Mouse (Mus musculus): ENCODE data around the gene A3galt2. TPM values are rescaled to one million over a fixed set of nuclear protein-coding genes. Genes with fewer than 3 reads are reported as not detected.
A peak's percentile ranks its signal among the peaks of the same experiment; 100 is the strongest.

The A3galt2 gene
- total RNA-seq, 2 experiments from 2014 or later: 0.45 to 0.47 TPM

DNA sequence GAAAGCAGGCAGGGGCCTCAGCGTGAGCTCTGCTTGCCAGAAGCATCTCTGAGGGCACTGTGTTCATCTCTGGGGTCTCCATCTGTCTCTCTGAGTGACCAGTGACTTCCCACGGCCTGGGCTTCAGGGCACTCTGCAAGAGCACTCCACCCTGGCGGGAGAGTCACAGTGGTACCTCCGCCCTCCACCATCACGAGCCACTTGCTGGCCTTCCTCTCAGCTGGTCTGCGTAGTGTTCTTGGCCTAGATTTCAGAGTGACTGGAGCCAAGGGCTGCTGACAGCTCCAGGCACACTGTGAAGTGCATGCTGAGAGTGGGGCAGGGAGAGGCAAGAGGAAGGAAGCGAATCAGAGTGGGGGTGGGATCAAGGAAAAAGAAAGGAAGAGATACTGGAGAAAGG, 31.1 kb upstream of the A3galt2 start:
- no peak for DNase-seq (ENCODE audit: extremely low spot score in 1 of 2, low spot score in 2 of 2)
- intact Hi-C loops (cut with DNase I): no loop called here

DNA sequence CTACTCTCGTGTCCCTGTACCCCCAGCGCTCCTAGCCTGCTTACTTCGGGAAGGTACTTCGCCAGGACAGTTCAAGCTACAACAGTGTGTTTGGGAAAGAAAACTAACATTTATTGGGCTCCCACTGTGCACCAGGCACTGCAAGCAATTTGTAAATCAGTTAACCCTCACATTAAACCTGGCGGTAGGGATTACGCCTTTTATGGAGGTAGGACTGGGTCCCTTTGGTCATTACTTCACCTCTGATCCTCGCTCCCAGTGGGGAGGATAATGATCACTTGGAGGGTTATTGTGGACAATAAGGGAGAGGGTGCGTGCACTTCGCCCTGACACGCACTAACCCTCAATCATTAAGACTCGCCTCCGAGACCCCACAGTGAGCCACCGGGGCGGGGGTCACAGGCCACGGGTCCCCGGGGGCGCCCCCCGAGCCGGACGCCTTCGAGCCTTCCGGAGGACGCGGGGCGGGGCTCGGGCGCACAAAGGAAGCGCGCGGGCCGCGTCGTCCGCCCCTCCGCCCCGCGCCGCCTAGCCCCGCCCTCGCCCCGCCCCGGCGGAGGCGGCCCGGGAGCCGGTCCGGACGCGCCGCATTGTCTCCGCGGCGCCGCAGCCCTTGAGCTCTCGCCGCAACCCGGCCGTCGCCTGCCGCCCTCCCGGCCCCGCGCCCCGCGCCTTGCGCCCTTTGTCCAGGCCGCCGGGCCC, 28.0 kb upstream of the A3galt2 start:
- intact Hi-C loops (cut with DNase I): no loop called here
- DNase-seq (ENCODE audit: extremely low spot score in 1 of 2, low spot score in 2 of 2): peak; percentile 68 to 92

DNA sequence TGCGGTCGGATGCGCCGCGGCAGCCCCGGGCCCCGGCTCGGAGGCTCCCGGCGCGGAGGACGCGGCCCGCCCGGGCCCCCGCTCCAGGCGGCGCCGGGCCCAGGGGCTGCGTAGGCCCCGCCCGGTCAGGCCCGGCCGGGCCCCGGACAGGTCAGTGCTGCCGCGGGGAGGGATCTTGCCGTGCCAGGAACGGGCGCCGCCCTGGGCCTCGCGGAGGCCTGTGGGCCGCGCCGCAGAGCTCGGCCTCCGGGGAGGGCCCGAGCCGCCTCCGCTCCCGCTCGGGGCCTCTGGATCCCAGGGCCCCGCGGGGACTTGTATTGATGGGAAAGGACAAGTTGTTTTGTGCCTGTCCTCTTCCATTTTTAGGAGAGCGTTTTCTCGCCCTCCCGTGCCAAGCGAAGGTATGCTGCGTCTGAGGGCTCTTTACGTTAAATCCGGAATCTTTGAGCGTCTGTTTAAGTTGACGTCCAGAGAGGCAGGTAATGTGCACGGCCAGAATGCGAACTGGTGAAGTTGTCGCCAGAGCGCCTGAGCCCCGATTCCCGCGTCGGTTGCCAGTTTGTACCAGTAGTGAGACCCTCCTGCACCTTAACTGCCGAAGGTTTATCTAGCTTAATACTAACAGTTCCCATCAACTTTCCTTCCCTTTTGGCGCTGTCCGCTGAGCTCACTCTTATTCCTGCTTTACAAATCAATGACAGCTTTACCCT, 27.3 kb upstream of the A3galt2 start:
- intact Hi-C loops (cut with DNase I): no loop called here
- peak in 1 of 2 experiments; percentile 70 for DNase-seq (ENCODE audit: extremely low spot score in 1 of 2, low spot score in 2 of 2)

DNA sequence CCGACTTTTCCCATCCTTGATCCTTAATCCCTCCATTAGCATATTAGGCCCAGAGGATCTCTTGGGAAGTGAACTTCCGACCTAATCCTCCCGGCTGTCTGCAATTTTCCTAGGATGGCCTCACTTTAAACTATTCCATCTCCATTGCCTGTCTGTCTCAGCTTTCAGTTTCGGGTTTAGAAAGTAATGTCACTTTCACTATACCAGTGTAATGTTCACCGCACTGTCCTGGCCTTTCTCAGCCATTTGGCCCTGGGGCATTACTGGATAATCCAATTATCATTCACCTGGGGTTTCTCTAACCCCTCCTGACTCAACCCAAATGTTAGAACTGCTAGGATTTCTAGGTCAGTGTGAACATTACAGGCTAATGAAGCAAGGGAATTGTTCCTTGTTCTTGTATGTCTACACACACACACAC, 26.7 kb upstream of the A3galt2 start:
- no peak for DNase-seq (ENCODE audit: extremely low spot score in 1 of 2, low spot score in 2 of 2)
- intact Hi-C loops (cut with DNase I): no loop called here

DNA sequence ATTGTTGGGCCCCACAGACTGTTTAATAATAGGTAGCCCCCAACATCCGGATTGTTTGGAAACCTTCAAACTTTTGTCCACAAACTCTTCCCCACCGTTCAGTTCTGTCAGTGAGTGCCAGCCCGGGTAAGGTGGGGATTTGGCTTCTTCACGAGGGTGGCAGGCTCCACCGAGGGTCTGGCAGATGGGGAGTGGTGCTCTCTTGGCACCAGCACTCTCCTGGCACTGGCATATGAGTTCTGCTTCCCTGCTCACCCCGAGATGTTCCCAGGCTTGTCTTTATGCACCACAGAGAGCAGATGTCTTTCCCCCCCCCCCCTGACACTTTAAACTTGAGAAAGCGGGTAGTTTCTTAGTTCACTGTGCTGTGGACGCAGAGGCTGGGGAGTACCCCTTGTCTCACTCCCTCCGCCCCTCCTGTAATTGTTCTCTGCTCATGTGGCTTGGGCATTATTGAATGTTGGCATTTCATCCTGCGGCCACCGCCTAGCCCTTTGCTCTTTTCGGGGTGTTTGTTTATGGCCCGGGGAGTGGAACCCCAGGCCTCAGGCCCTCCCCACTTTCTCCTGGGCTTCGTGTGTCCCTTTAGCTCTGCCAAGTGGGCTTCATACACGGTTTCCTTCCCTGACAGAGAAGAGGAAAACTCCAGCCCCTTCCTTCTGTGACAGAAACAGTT, 26.0 kb upstream of the A3galt2 start:
- intact Hi-C loops (cut with DNase I): no loop called here
- no peak for DNase-seq (ENCODE audit: extremely low spot score in 1 of 2, low spot score in 2 of 2)

DNA sequence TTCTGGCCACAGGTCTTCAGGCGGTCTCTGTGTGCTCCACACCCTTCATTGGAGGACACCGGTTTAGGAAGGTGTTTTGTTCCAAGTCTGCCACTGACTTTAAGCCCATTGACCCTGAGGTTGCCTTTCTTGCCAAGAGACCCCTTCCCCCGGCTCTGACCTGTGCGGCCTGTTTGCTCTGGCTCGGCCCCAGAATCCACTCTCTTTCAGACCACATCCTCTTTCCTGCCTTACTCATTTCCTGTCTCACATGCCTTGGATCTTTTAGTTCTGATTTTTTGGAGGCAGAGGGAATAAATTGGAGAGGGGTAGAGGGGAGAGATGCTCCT, 25.5 kb upstream of the A3galt2 start:
- intact Hi-C loops (cut with DNase I): no loop called here
- DNase-seq (ENCODE audit: extremely low spot score in 1 of 2, low spot score in 2 of 2): no peak

DNA sequence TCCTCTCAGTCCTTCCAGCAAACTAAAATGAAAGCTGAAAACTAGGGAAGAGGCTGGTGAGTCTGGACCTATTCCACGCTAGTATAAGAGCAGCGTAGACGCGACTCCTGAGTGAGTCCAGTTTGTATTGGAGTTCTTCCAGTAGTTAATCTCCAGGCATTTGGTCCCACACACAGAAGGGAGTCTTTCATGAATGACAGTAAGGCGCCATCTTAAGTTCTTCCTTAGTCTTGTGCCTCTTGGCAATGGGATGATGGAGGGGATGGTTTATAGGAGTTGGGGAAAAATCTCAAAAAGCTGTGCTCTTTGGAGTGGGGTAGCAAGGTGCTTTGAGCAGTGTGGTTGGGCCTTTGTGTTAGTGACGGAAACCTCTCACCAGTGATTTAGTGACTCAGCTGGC, 24.9 kb upstream of the A3galt2 start:
- intact Hi-C loops (cut with DNase I): no loop called here
- no peak for DNase-seq (ENCODE audit: extremely low spot score in 1 of 2, low spot score in 2 of 2)

DNA sequence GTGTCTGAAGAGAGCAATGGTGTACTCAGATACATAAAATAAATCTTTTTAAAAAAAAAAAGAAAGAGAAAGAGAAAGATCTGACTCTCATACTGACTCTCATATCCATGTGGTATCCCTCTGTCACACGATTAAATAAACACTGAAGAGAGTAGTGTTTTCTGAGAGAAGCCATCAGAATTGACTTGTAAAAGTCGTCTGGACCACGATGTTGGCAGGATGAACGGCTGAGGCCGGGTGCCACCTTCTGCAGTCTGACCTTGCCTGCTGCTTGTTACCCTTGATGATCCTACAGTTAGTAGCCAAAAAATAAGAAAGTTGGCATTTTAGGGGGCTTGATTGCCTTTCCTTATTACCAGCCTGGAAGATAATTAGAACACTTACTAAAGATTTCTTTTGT, 22.4 kb upstream of the A3galt2 start:
- intact Hi-C loops (cut with DNase I): no loop called here
- DNase-seq (ENCODE audit: extremely low spot score in 1 of 2, low spot score in 2 of 2): no peak

DNA sequence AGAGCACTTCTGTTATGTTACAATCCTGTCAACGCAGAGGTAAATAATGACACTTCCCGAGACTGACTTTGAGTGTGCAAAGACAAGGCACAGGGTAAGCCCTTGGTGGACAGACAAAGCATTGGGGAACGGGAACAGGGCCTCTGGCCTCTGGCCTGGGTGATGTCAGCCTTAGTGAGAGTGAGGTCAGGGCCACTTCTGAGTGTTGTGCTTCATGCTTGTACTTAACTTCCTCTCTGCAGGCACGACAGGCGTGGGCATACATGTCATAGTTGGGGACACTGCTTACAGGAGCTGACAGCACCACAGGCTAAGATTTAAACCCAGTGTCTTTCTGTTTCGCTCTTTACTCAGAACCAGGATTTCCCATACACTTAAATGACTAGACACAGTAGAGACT, 21.7 kb upstream of the A3galt2 start:
- no peak for DNase-seq (ENCODE audit: extremely low spot score in 1 of 2, low spot score in 2 of 2)
- intact Hi-C loops (cut with DNase I): no loop called here

DNA sequence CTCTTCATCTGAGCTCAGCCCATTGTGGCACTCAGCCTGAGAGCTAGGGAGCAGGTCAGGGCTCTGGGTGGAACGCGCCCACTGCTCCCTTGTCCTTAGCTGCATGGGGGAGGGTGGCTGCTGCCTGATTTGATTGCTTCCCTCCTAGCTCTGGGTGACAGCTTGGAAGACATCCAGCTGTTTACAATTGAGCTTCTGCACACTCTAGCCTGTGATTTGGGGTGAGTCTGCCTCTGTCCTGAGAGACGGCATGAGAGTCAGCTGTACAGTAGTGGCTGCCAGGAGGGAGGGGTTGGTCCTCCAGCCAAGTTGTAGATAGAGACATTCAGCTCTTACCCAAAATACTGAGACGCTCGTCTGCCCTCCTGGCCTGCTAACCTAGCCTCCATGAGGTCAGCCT, 20.9 kb upstream of the A3galt2 start:
- intact Hi-C loops (cut with DNase I): no loop called here
- DNase-seq (ENCODE audit: extremely low spot score in 1 of 2, low spot score in 2 of 2): peak in 1 of 2 experiments; percentile 63

DNA sequence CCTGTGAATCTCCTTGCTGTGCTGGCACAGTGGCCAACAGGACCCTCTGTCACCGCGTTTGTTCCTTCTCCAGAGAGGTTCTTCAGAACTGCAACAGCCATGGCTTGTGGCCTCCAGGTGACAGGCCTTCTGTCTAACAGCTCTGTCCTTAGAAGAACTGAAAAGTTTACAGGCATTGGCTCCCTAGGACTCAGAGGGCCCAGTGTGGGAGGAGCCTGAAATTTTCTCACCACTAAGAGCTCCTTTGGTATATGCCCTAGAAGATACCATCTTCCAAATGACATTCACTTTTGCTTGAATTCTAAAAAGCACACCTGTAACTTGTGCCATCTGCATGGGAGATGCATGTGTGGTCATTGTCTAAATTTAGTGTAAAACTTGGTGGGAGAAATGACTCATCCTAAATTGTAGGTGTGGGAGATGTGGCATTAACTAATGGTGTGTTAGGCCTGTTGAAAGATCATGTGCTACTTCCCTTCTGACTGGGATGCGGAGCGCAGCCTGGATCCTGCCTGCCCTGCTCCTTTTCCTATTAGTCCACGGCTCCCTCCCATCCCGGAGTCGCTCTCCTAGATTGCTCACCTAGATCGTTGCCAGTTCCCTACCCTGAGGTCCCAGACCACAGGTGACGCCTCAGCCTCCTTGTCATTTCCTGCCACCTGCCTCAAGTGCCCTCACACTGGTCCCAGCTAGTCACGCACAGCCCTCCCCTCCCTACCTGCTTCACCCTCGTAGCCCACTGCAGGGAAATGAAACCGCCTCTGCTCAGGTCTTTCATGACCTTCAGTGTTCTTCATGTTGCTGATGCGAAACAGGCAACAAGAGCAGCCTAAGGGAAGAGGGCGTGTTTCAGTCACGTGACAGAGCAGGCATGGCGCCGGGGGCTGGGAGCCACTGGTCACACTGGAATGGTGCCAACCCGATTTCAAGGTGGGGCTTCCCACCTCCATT, 20.2 kb upstream of the A3galt2 start:
- intact Hi-C loops (cut with DNase I): no loop called here
- DNase-seq (ENCODE audit: extremely low spot score in 1 of 2, low spot score in 2 of 2): no peak

DNA sequence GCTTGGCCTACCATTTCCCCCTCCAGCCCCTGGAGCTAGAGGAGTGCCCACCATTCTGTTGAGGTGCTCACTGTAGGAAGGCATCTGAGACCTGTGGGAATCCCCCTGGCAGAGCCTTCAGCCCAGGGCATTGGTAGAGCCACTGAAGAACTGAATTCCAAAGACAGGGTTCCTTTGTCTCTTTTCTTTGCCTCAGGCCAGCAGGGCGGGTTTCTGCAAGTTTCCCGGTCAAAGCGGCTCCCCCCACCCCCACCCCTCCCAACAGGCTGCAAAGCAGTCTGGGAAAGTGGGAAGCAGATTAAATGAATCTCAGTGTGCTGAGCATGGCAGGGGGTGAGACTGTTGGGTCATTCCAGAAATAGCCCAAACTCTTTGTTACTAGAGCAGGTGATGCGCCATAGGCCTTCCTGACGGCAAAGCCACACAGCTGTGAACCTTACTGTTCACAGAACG, 18.0 kb upstream of the A3galt2 start:
- intact Hi-C loops (cut with DNase I): no loop called here
- peak in 1 of 2 experiments; percentile 70 for DNase-seq (ENCODE audit: extremely low spot score in 1 of 2, low spot score in 2 of 2)

DNA sequence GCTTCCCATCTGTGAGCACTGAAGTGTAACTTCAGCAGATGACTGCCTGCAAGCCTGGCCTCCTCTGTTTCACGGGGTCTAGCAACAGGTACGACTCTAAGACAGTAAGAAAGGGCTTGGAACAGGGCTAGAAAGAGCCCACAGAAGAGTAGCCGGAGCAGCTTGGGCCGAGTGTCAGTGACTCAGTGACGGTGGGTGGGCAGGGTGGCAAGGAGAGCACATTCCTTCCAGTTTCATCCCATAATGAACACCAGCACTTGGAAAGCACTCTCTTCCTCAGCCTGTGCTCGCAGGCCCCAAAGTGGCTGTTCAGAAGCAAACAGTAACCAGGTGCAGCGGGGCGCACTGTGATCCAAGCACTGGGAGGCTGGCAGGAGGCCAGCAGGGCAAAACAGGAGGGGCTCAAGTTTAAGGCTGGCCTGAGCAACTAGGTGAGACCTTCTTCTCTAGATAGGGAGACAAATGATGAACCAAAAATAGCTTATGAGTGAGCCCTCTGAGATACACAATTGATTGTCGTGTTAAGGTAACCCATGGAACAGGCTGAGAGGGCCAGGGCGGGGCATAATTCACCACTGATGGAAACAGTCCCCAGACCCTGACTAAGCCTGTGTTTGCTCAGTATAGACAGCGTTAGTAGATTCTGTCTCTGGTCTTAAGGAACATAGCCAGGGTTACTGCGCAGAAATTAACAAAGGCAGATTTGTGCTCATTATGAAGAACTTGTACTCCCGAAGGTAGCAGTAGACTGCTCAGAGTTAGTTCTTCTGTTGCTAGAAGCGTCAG, 17.1 kb upstream of the A3galt2 start:
- DNase-seq (ENCODE audit: extremely low spot score in 1 of 2, low spot score in 2 of 2): no peak
- intact Hi-C loops (cut with DNase I): no loop called here

DNA sequence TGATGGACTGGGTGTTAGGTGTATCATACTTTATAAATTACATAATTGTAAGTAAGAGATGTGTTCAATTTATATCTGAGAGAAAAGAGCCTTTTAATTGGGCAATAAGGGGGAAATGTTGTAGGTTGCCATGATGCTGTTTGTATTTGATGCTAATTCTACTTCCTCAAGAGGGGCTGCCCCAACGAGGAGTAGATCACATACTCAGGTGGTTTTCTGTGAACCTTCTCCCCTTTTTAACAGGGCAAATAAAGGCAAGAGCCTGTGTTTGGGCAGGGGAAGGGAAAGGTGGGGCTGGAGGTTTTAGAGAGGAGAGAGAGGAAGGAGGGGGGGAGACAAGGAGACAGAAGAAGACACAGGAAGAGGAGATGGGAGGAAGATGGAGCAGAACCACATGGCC, 14.3 kb upstream of the A3galt2 start:
- intact Hi-C loops (cut with DNase I): no loop called here
- DNase-seq (ENCODE audit: extremely low spot score in 1 of 2, low spot score in 2 of 2): peak in 1 of 2 experiments; percentile 7

DNA sequence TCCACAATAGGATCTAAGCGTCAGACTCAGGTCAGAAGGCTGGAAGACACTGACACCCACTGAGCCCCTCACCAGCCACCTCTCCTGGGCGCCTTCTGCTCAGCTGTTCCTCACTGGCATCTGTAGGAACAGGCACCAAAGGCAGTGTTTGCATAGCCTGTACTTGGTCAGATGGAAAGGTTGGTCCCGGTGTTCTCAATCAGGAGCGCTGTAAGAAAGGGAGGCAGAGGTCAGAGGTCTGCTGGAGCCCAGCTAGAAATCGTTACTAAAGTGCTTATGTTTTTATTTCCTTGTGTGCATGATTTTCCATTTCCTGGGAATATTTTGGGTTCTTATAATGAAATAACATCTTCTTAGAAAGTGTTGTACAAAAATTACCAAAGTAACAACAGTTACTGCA, 13.3 kb upstream of the A3galt2 start:
- peak in 1 of 2 experiments; percentile 10 for DNase-seq (ENCODE audit: extremely low spot score in 1 of 2, low spot score in 2 of 2)
- intact Hi-C loops (cut with DNase I): no loop called here

DNA sequence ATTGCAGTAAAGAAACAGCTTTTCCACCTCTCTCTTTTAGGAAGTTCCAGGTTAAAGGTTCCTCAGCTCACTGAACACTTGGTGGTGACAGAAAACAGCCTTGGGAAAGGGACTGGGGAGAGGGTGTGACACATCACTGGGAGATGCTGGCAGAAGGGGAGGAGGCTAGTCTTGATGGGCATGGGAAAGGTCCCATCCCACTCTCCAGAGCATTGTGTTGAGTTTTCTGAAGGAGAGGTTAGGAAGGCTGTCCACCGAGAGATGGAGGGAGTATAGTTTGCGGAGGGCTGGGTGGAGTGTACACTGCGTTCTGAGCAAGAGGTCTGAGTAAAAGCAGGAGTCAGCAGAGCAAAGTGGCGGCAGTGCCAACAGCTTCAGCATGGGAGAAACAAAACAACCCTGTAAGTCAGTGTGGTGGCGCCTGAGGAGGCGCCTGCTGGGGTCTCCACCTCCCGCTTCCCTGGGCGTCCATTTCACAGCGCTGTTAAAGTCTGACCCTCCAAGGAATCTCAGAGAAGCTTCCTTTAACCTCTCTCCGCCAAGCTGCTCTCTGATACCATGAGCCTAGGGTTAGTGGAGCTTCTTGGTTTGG, 12.7 kb upstream of the A3galt2 start:
- peak in 1 of 2 experiments; percentile 14 for DNase-seq (ENCODE audit: extremely low spot score in 1 of 2, low spot score in 2 of 2)
- intact Hi-C loops (cut with DNase I): no loop called here

DNA sequence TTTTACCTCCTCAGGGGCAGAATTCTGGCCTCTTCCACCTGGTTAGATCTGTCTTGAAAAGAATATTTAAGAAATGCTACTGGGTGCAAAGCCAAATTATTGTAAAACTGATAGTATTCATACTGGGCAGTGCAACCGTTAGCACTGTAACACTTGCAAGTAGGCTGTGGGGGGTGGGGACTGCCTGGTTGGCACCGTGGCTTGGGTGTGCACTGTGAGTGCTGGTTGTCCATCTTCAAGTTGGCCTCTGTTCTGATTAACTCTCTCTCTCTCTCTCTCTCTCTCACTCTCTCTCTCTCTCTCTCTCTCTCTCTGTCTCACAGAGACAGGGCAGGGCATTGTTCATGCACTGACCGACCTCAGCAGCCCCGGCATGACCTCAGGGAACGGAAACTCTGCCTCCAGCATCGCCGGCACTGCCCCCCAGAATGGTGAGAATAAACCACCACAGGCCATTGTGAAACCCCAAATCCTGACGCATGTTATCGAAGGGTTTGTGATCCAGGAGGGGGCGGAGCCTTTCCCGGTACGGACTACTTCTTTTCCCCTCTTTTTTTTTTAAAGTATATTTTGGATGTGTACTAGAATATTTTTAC, 12.0 kb upstream of the A3galt2 start:
- peak in 1 of 2 experiments; percentile 27 for DNase-seq (ENCODE audit: extremely low spot score in 1 of 2, low spot score in 2 of 2)
- intact Hi-C loops (cut with DNase I): no loop called here

DNA sequence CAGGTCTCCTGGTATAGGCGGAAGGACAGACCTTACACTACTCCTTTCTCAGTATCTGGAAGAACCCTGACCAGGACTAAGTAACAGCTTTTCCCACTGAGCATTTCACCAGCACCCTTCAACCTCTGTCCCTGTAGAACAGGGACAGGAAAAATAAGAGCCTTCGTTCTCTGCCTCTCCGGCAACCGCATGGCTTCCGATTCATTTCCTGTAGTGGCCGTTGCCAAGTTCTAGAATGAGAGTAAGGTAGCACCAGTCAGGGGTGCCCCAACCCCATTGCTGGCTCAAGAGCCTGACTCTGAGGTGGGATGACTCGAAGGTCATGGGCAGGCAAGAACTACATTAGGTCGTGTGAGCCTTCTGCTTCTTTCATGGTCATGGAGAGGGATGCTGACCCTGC, 10.0 kb upstream of the A3galt2 start:
- intact Hi-C loops (cut with DNase I): no loop called here
- DNase-seq (ENCODE audit: extremely low spot score in 1 of 2, low spot score in 2 of 2): no peak

Measured in left cerebral cortex, postnatal 10 days (tissue).